Mouse (Mus musculus) MEL (cell line): ENCODE results near the gene Gm11099. TPM values are rescaled to one million over a fixed set of nuclear protein-coding genes. Genes with fewer than 3 reads are reported as not detected.

ENCODE experiments used
- DNase-seq: peaks from one replicate; pipeline ENCODE4 v3.0.0; 2011; ENCODE audit warnings: low read depth, low spot score
- H3K27ac ChIP-seq: 2 replicates; pipeline ENCODE4 v1.5.1; 2012; ENCODE audit warnings: low read depth, mild to moderate bottlenecking, control low read depth, low read length, moderate library complexity; ENCODE audit not compliant: control insufficient read depth
- H3K27me3 ChIP-seq, 2 experiments: fragments of 150-350 bp in 1 of 2; sonication (generic) in 1 of 2; 2 replicates each; pipeline ENCODE4 v1.6.1; 2012; ENCODE audit warnings: low read length in 2 of 2, mild to moderate bottlenecking in 2 of 2, improper control_type of control experiment in 1 of 2, moderate library complexity in 1 of 2; ENCODE audit not compliant: insufficient read depth in 2 of 2, control insufficient read depth in 1 of 2
- H3K36me3 ChIP-seq, 2 experiments: 2 replicates each; pipeline ENCODE4 v1.6.1; 2012 to 2014; ENCODE audit warnings: low read length in 2 of 2, improper control_type of control experiment in 1 of 2, inconsistent platforms in 1 of 2, mild to moderate bottlenecking in 1 of 2; ENCODE audit not compliant: insufficient read depth in 2 of 2, control insufficient read depth in 1 of 2
- H3K4me1 ChIP-seq, 2 experiments: fragments of 150-350 bp in 1 of 2; sonication (generic) in 1 of 2; 2 replicates each; pipeline ENCODE4 v1.6.1; 2012; ENCODE audit warnings: low read length in 2 of 2, improper control_type of control experiment in 1 of 2, mild to moderate bottlenecking in 1 of 2; ENCODE audit not compliant: insufficient read depth in 2 of 2, control insufficient read depth in 1 of 2
- H3K4me3 ChIP-seq, 2 experiments: fragments of 150-350 bp in 1 of 2; sonication (generic) in 1 of 2; 2 replicates each; pipeline ENCODE4 v1.5.1; 2012; ENCODE audit warnings: low read depth in 2 of 2, low read length in 2 of 2, mild to moderate bottlenecking in 2 of 2, moderate library complexity in 2 of 2, control low read depth in 1 of 2, improper control_type of control experiment in 1 of 2; ENCODE audit not compliant: control insufficient read depth in 1 of 2, insufficient read depth in 1 of 2
- H3K79me2 ChIP-seq: 2 replicates; pipeline ENCODE4 v1.6.1; 2012; ENCODE audit warnings: mild to moderate bottlenecking, low read length, moderate library complexity; ENCODE audit not compliant: control insufficient read depth, poor library complexity, insufficient read depth
- H3K9ac ChIP-seq: 2 replicates; pipeline ENCODE4 v1.6.1; 2012; ENCODE audit warnings: low read depth, mild to moderate bottlenecking, control low read depth, low read length, moderate library complexity; ENCODE audit not compliant: control insufficient read depth, poor library complexity, severe bottlenecking
- H3K9me3 ChIP-seq: fragments of 150-350 bp; sonication (generic); replicated peaks from 2 replicates; pipeline ENCODE4 v1.6.1; 2012; ENCODE audit warnings: mild to moderate bottlenecking, low read length, improper control_type of control experiment, moderate library complexity; ENCODE audit not compliant: insufficient read depth
- BHLHE40 ChIP-seq: IDR thresholded peaks from 2 replicates; pipeline ENCODE4 v1.6.1; 2012; ENCODE audit warnings: low read depth, mild to moderate bottlenecking, inconsistent platforms, low read length, improper control_type of control experiment, borderline replicate concordance
- CTCF ChIP-seq, 3 experiments: IDR thresholded peaks in 2 of 3; conservative IDR thresholded peaks in 1 of 3; 2 replicates each; pipeline ENCODE4 v1.5.1; 2011 to 2012; ENCODE audit warnings: low read length in 3 of 3, low read depth in 2 of 3, mild to moderate bottlenecking in 2 of 3, improper control_type of control experiment in 1 of 3, inconsistent platforms in 1 of 3, mixed read lengths in 1 of 3, moderate library complexity in 1 of 3; ENCODE audit not compliant: control insufficient read depth in 1 of 3, insufficient read depth in 1 of 3, poor library complexity in 1 of 3, severe bottlenecking in 1 of 3
- EP300 ChIP-seq, 2 experiments: IDR thresholded peaks; 2 replicates each; pipeline ENCODE4 v1.6.1; 2011; ENCODE audit warnings: improper control_type of control experiment in 2 of 2, low read length in 2 of 2, low read depth in 1 of 2, mild to moderate bottlenecking in 1 of 2
- HCFC1 ChIP-seq: IDR thresholded peaks from 2 replicates; pipeline ENCODE4 v1.6.1; 2012; ENCODE audit warnings: low read depth, mild to moderate bottlenecking, inconsistent platforms, low read length, improper control_type of control experiment, moderate library complexity
- JUND ChIP-seq: IDR thresholded peaks from 2 replicates; pipeline ENCODE4 v1.6.1; 2011; ENCODE audit warnings: low read depth, mild to moderate bottlenecking, improper control_type of control experiment, low read length
- KAT2A ChIP-seq: conservative IDR thresholded peaks from 2 replicates; pipeline ENCODE4 v1.6.1; 2012; ENCODE audit warnings: low read depth, low read length, improper control_type of control experiment, inconsistent platforms
- MAX ChIP-seq: IDR thresholded peaks from 2 replicates; pipeline ENCODE4 v1.6.1; 2011; ENCODE audit warnings: low read length, improper control_type of control experiment
- MAZ ChIP-seq: IDR thresholded peaks from 2 replicates; pipeline ENCODE4 v1.6.1; 2012; ENCODE audit warnings: low read depth, mild to moderate bottlenecking, inconsistent platforms, low read length, improper control_type of control experiment
- MXI1 ChIP-seq: IDR thresholded peaks from 2 replicates; pipeline ENCODE4 v1.6.1; 2011; ENCODE audit warnings: mild to moderate bottlenecking, low read depth, low read length, improper control_type of control experiment
- NELFE ChIP-seq: IDR thresholded peaks from 2 replicates; pipeline ENCODE4 v1.6.1; 2011; ENCODE audit warnings: low read depth, low read length, improper control_type of control experiment
- NRF1 ChIP-seq: IDR thresholded peaks from 2 replicates; pipeline ENCODE4 v1.6.1; 2014; ENCODE audit warnings: low read depth, mild to moderate bottlenecking, inconsistent platforms, low read length, improper control_type of control experiment, moderate library complexity; ENCODE audit not compliant: poor library complexity, insufficient read depth, severe bottlenecking
- SIN3A ChIP-seq: IDR thresholded peaks from 2 replicates; pipeline ENCODE4 v1.6.1; 2012; ENCODE audit warnings: low read length, improper control_type of control experiment, inconsistent platforms
- TAL1 ChIP-seq: IDR thresholded peaks from 2 replicates; pipeline ENCODE4 v1.6.1; 2012; ENCODE audit warnings: mild to moderate bottlenecking, inconsistent platforms, low read length, moderate library complexity, mixed read lengths
- TBP ChIP-seq: IDR thresholded peaks from 2 replicates; pipeline ENCODE4 v1.8.0; 2011; ENCODE audit warnings: low read depth, low read length, improper control_type of control experiment
- TCF12 ChIP-seq: IDR thresholded peaks from 2 replicates; pipeline ENCODE4 v1.6.1; 2014; ENCODE audit warnings: low read depth, mild to moderate bottlenecking, inconsistent platforms, low read length, improper control_type of control experiment, moderate library complexity
- UBTF ChIP-seq: IDR thresholded peaks from 2 replicates; pipeline ENCODE4 v1.6.1; 2012; ENCODE audit warnings: low read depth, mild to moderate bottlenecking, inconsistent platforms, low read length, improper control_type of control experiment, moderate library complexity, borderline replicate concordance; ENCODE audit not compliant: insufficient read depth
- USF2 ChIP-seq, 2 experiments: IDR thresholded peaks; 2 replicates each; pipeline ENCODE4 v1.6.1; 2011 to 2012; ENCODE audit warnings: improper control_type of control experiment in 2 of 2, low read length in 2 of 2, borderline replicate concordance in 1 of 2, inconsistent platforms in 1 of 2, low read depth in 1 of 2, mild to moderate bottlenecking in 1 of 2; ENCODE audit not compliant: insufficient read depth in 1 of 2
- ZC3H11A ChIP-seq: IDR thresholded peaks from 2 replicates; pipeline ENCODE4 v1.6.1; 2012; ENCODE audit warnings: low read depth, mild to moderate bottlenecking, inconsistent platforms, low read length, improper control_type of control experiment
- ZMIZ1 ChIP-seq: IDR thresholded peaks from 2 replicates; pipeline ENCODE4 v1.6.1; 2012; ENCODE audit warnings: low read depth, mild to moderate bottlenecking, inconsistent platforms, low read length, improper control_type of control experiment, moderate library complexity
- ZNF384 ChIP-seq: IDR thresholded peaks from 2 replicates; pipeline ENCODE4 v1.6.1; 2012; ENCODE audit warnings: low read depth, mild to moderate bottlenecking, inconsistent platforms, low read length, improper control_type of control experiment
- polyA plus RNA-seq, 2 experiments: library from polyadenylated mRNA; stranded (reverse) in 1 of 2; unstranded in 1 of 2; fragments of >175 nt in 1 of 2; fragments of >200 nt in 1 of 2; gene quantifications; 2 replicates each; pipeline versions ENCODE4 v1.2.1 to v1.2.4; 2012; ENCODE audit warnings: low replicate concordance in 2 of 2, low read depth in 1 of 2; ENCODE audit not compliant: insufficient read length in 2 of 2, insufficient read depth in 1 of 2, missing spikeins in 1 of 2
- total RNA-seq: library from RNA; depleted of rRNA; stranded (reverse); fragments of 300-350 nt; gene quantifications from 2 replicates; pipeline ENCODE4 v1.2.3, GENCODE M21; 2012

Gene Gm11099
- total and polyA plus RNA-seq, 3 experiments = not detected

DNA sequence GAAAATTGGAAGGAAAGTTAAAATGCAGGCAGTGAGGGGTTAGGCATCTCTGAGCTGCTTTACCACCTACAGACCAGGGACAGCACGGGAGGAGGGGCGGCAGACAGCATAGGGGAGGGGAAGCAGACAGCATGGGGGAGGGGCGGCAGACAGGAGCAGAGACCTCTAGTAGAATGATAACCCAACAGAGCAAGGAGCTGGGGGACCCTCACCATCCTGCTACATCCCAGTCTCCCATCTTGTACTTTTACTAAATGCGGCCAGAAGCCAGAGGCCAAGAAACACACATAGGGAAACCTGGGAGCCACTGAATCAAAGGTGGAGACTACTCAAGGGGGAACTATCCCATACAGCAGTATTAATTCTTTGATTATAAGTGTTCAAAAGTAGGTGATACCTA, 59.1 kb downstream of the Gm11099 start:
- no peak overlapping the region for H3K9ac ChIP-seq
- no peak overlapping the region for H3K4me3 ChIP-seq
- no peak for TF ChIP-seq NELFE
- TF ChIP-seq USF2 (IDR thresholded peaks at IDR 0.05; ENCODE audit: borderline replicate concordance in 1 of 2, insufficient read depth in 1 of 2, low read depth in 1 of 2, low read length in 2 of 2) = no peak
- no peak for TF ChIP-seq TBP
- no peak for TF ChIP-seq MAX
- no peak for TF ChIP-seq UBTF
- TF ChIP-seq JUND = no peak
- no peak for TF ChIP-seq MXI1
- no peak for TF ChIP-seq CTCF (IDR thresholded peaks at IDR 0.05 in 2 of 3, conservative IDR thresholded peaks at IDR 0.05 in 1 of 3; ENCODE audit: control insufficient read depth in 1 of 3, insufficient read depth in 1 of 3, low read depth in 2 of 3, low read length in 3 of 3, poor library complexity in 1 of 3, severe bottlenecking in 1 of 3)
- no peak for TF ChIP-seq EP300 (IDR thresholded peaks at IDR 0.05; ENCODE audit: low read depth in 1 of 2, low read length in 2 of 2)
- TF ChIP-seq NRF1 = no peak
- no peak for TF ChIP-seq ZC3H11A
- no peak for TF ChIP-seq TAL1
- TF ChIP-seq KAT2A = no peak
- no peak for TF ChIP-seq MAZ
- H3K27ac ChIP-seq = no peak overlapping the region
- H3K9me3 ChIP-seq = no peaks in the 10 kb centered on the region
- H3K27me3 ChIP-seq = no peaks in the 10 kb centered on the region
- DNase-seq = no peak
- no peaks in the 10 kb centered on the region for H3K4me1 ChIP-seq
- no peaks in the 10 kb centered on the region for H3K79me2 ChIP-seq
- H3K36me3 ChIP-seq = no peaks in the 10 kb centered on the region

- H3K27me3 ChIP-seq = no peaks in the 10 kb centered on the region
Observed at GRCm38 (mm10) chr2:58925551-58925950, 66.3 kb downstream of the Gm11099 start.

More at GRCm38 (mm10) chr2:58925551-58925950, 66.3 kb downstream of the Gm11099 start:
- Histone ChIP-seq H3K79me2 (no peaks in the 10 kb centered on the region), H3K36me3 (no peaks in the 10 kb centered on the region)
- TF ChIP-seq TCF12 = no peak
- TF ChIP-seq SIN3A = no peak
- TF ChIP-seq BHLHE40 = no peak
- no peak for TF ChIP-seq MAX
- no peak for TF ChIP-seq TAL1
- no peak for TF ChIP-seq ZNF384
- TF ChIP-seq ZMIZ1 = no peak
- no peak for TF ChIP-seq JUND
- TF ChIP-seq TBP = no peak
- no peak for TF ChIP-seq NELFE
- no peak for TF ChIP-seq CTCF (IDR thresholded peaks at IDR 0.05 in 2 of 3, conservative IDR thresholded peaks at IDR 0.05 in 1 of 3; ENCODE audit: control insufficient read depth in 1 of 3, insufficient read depth in 1 of 3, low read depth in 2 of 3, low read length in 3 of 3, poor library complexity in 1 of 3, severe bottlenecking in 1 of 3)
- no peak for TF ChIP-seq HCFC1
- no peak for TF ChIP-seq EP300 (IDR thresholded peaks at IDR 0.05; ENCODE audit: low read depth in 1 of 2, low read length in 2 of 2)
- TF ChIP-seq, all 39 proteins: peak for 0
- no peak overlapping the region for H3K9ac ChIP-seq
- H3K4me3 ChIP-seq = no peak overlapping the region
- no peaks in the 10 kb centered on the region for H3K9me3 ChIP-seq
- no peaks in the 10 kb centered on the region for H3K4me1 ChIP-seq
- no peak overlapping the region for H3K27ac ChIP-seq
- no peak for DNase-seq
